Mouse (Mus musculus) cortical plate, adult 2 months (tissue): ENCODE measurements around the gene Treml2.

ENCODE experiments used
- CTCF ChIP-seq: fragments of 200-500 bp; IDR thresholded peaks from 2 replicates; pipeline ENCODE4 v1.5.1; 2011; ENCODE audit warnings: mild to moderate bottlenecking, control low read depth, low read length; ENCODE audit not compliant: insufficient read depth; ENCODE audit errors: extremely low read depth
- POLR2A ChIP-seq: fragments of 200-500 bp; IDR thresholded peaks from 2 replicates; pipeline ENCODE4 v1.6.1; 2011; ENCODE audit warnings: mild to moderate bottlenecking, low read length, control low read depth; ENCODE audit not compliant: insufficient read depth; ENCODE audit errors: extremely low read depth

GRCm38 (mm10) chr17:48326656-48327055 is 27.4 kb downstream of the Treml2 start:
- no peak for TF ChIP-seq POLR2A
- TF ChIP-seq CTCF, result no peak
